Mouse (Mus musculus): ENCODE results near the gene Med10. TPM values are rescaled to one million over a fixed set of nuclear protein-coding genes. Genes with fewer than 3 reads are reported as not detected.

Gene Med10
- total and polyA plus RNA-seq, 3 experiments: 119 to 151 TPM; not detected in 1

DNA sequence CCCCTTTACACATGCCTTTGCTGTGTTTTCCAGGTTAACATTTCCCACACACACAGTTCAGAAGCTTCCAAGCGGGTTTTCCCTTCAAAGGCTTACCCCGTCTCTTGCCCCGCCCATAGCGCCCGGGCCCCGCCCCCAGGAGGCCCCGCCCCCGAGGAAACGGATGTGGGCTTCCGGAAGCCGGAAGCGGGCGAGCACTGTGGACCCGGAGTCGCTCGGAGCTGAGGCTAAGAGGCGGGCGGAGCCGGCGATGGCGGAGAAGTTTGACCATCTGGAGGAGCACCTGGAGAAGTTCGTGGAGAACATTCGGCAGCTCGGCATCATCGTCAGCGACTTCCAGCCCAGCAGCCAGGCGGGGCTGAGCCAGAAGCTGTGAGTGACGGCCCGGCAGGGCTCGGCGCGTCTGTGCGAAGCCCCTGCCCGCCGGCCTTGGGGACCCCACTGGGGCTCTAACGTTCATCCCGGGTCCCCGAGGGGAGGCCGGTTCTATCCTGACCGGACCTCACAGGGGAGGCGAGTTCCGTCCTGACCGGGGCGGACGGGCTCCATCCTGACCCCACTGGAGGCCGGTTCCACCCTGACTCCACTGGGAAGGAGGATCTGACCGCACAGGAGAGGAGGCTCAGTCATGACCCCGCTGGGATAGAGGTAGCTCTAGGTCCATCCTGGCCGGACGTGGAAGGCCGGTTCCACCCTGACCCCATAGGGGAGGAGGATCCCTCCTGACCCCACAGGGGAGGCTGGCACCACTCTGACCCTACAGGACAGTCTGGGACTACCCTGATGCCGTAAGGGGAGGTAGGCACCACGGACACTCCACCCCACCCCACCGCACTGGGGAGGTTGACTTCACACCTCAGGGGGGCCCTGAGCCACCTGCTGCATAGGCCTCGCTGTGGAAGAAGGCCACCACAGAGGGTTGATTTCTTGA is 7.8 kb downstream of the Med10 start:
- Histone ChIP-seq H3K9ac (ENCODE audit: control insufficient read depth, low read depth, low read length, poor library complexity, severe bottlenecking) (peak overlapping the region; percentile 76), H3K9me3 (replicated peaks; ENCODE audit: insufficient read depth, low read length) (no peaks in the 10 kb centered on the region), H3K79me2 (ENCODE audit: control insufficient read depth, insufficient read depth, low read length, poor library complexity) (peaks cover 18% of the 10 kb centered on the region), H3K4me3 (ENCODE audit: control insufficient read depth in 1 of 2, insufficient read depth in 1 of 2, low read depth in 2 of 2, low read length in 2 of 2) (peak overlapping the region; percentile 82 to 91), H3K27me3 (ENCODE audit: control insufficient read depth in 1 of 2, insufficient read depth in 2 of 2, low read length in 2 of 2) (no peaks in the 10 kb centered on the region), H3K27ac (ENCODE audit: control insufficient read depth, low read depth, low read length) (no peak overlapping the region), H3K4me1 (ENCODE audit: control insufficient read depth in 1 of 2, insufficient read depth in 2 of 2, low read length in 2 of 2) (peaks cover 0 to 13% of the 10 kb centered on the region in 2 experiments; a peak in 2 of 4 replicates), H3K36me3 (ENCODE audit: control insufficient read depth in 1 of 2, insufficient read depth in 2 of 2, low read length in 2 of 2) (peaks cover 3 to 7% of the 10 kb centered on the region in 2 experiments; a peak in 2 of 4 replicates)
- TF ChIP-seq HCFC1 (IDR thresholded peaks at IDR 0.05; ENCODE audit: low read depth, low read length) (peak; percentile 80), ZMIZ1 (IDR thresholded peaks at IDR 0.05; ENCODE audit: low read depth, low read length) (0 out of 2 replicates have a peak, but pooled peaks have one; percentile 30), MAFK (IDR thresholded peaks at IDR 0.05; ENCODE audit: borderline replicate concordance, low read depth, low read length) (no peak), NELFE (IDR thresholded peaks at IDR 0.05; ENCODE audit: low read depth, low read length) (peak; percentile 78), SIN3A (IDR thresholded peaks at IDR 0.05; ENCODE audit: low read length) (peak; percentile 69), MXI1 (IDR thresholded peaks at IDR 0.05; ENCODE audit: low read depth, low read length) (peak; percentile 28; the same call in 1 of the 2 replicates), TBP (IDR thresholded peaks at IDR 0.05; ENCODE audit: low read depth, low read length) (peak; percentile 55; the same call in 1 of the 2 replicates), EP300 (IDR thresholded peaks at IDR 0.05; ENCODE audit: low read depth in 1 of 2, low read length in 2 of 2) (no peak), CTCF (IDR thresholded peaks at IDR 0.05 in 2 of 3, conservative IDR thresholded peaks at IDR 0.05 in 1 of 3; ENCODE audit: control insufficient read depth in 1 of 3, insufficient read depth in 1 of 3, low read depth in 2 of 3, low read length in 3 of 3, poor library complexity in 1 of 3, severe bottlenecking in 1 of 3) (no peak), POLR2A (IDR thresholded peaks at IDR 0.05; ENCODE audit: control insufficient read depth in 1 of 2, insufficient read depth in 1 of 2, low read depth in 1 of 2, low read length in 2 of 2, poor library complexity in 1 of 2) (peak; percentile 58 to 82), MYC (IDR thresholded peaks at IDR 0.05; ENCODE audit: low read depth, low read length) (no peak), POLR2AphosphoS5 (IDR thresholded peaks at IDR 0.05; ENCODE audit: borderline replicate concordance, low read depth, low read length) (no peak), POLR2AphosphoS2 (IDR thresholded peaks at IDR 0.05; ENCODE audit: low read length) (peak; percentile 70; the same call in 1 of the 2 replicates), CHD1 (IDR thresholded peaks at IDR 0.05; ENCODE audit: low read depth, low read length) (no peak), ELF1 (IDR thresholded peaks at IDR 0.05; ENCODE audit: low read depth, low read length) (peak; percentile 94), TCF12 (IDR thresholded peaks at IDR 0.05; ENCODE audit: low read depth, low read length) (peak; percentile 56)
- peak; percentile 88 for DNase-seq (ENCODE audit: low read depth, low spot score)

DNA sequence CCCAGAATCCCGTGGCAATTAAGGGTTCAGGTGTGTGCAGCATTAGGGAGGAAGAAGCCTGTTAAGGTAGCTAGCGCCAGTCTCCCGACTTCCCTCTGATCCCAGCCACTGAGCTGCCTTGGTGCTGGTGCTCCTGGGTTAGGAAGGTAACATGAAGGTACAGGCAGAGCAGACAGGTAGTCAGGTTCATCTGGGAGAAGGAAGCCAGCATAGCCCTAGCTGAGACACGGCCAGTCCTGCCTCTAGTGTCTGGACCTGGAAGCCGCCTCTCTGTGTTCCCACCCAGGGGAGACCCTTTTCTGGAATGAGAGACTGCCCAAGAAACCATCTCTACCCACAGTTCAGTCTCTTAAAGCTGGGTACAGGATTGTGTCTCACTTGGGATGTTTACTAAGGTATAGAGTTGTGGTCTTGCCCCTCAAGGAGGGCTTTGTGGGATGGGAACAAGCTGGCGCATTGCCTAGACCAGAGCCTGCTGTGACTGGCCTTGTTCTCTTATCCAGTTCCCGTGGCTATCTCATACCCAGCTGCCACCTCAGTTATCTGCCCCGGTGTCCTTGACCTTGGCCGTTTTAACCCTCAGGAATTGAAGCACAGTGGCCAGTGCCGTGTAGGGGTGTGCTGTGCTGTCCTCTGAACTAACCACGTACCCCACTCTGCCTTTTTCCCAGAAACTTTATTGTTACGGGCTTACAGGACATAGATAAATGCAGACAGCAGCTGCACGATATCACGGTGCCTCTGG is 8.9 kb downstream of the Med10 start:
- Histone ChIP-seq H3K27me3 (ENCODE audit: control insufficient read depth in 1 of 2, insufficient read depth in 2 of 2, low read length in 2 of 2) (no peaks in the 10 kb centered on the region), H3K4me1 (ENCODE audit: control insufficient read depth in 1 of 2, insufficient read depth in 2 of 2, low read length in 2 of 2) (peaks cover 0 to 13% of the 10 kb centered on the region in 2 experiments; a peak in 2 of 4 replicates), H3K9ac (ENCODE audit: control insufficient read depth, low read depth, low read length, poor library complexity, severe bottlenecking) (peak overlapping the region; percentile 76), H3K79me2 (ENCODE audit: control insufficient read depth, insufficient read depth, low read length, poor library complexity) (peaks cover 18% of the 10 kb centered on the region), H3K36me3 (ENCODE audit: control insufficient read depth in 1 of 2, insufficient read depth in 2 of 2, low read length in 2 of 2) (peaks cover 3 to 9% of the 10 kb centered on the region in 2 experiments; a peak in 2 of 4 replicates), H3K9me3 (replicated peaks; ENCODE audit: insufficient read depth, low read length) (no peaks in the 10 kb centered on the region), H3K27ac (ENCODE audit: control insufficient read depth, low read depth, low read length) (no peak overlapping the region), H3K4me3 (ENCODE audit: control insufficient read depth in 1 of 2, insufficient read depth in 1 of 2, low read depth in 2 of 2, low read length in 2 of 2) (peak overlapping the region; percentile 82 to 91)
- TF ChIP-seq USF2 (IDR thresholded peaks at IDR 0.05; ENCODE audit: borderline replicate concordance in 1 of 2, insufficient read depth in 1 of 2, low read depth in 1 of 2, low read length in 2 of 2) (no peak), CTCF (IDR thresholded peaks at IDR 0.05 in 2 of 3, conservative IDR thresholded peaks at IDR 0.05 in 1 of 3; ENCODE audit: control insufficient read depth in 1 of 3, insufficient read depth in 1 of 3, low read depth in 2 of 3, low read length in 3 of 3, poor library complexity in 1 of 3, severe bottlenecking in 1 of 3) (no peak), RCOR1 (IDR thresholded peaks at IDR 0.05; ENCODE audit: low read depth, low read length) (no peak), MEF2A (IDR thresholded peaks at IDR 0.05; ENCODE audit: extremely low read depth, insufficient replicate concordance, low read depth, low read length, poor library complexity, severe bottlenecking) (no peak), USF1 (IDR thresholded peaks at IDR 0.05; ENCODE audit: low read depth, low read length) (no peak), POLR2A (IDR thresholded peaks at IDR 0.05; ENCODE audit: control insufficient read depth in 1 of 2, insufficient read depth in 1 of 2, low read depth in 1 of 2, low read length in 2 of 2, poor library complexity in 1 of 2) (no peak), TBP (IDR thresholded peaks at IDR 0.05; ENCODE audit: low read depth, low read length) (no peak), GABPA (IDR thresholded peaks at IDR 0.05; ENCODE audit: low read depth, low read length) (no peak), JUND (IDR thresholded peaks at IDR 0.05; ENCODE audit: low read depth, low read length) (no peak), MYB (IDR thresholded peaks at IDR 0.05; ENCODE audit: low read depth, low read length) (no peak), MAFK (IDR thresholded peaks at IDR 0.05; ENCODE audit: borderline replicate concordance, low read depth, low read length) (no peak)
- DNase-seq (ENCODE audit: low read depth, low spot score): peak; percentile 21

All from MEL (cell line).